Mouse (Mus musculus) embryo, embryonic 11.5 days (tissue): Measurements from ENCODE around the gene Cryl1.

Experiments used
- DNase-seq: peaks from one replicate; pipeline ENCODE4 v3.0.0-alpha.2; 2012; ENCODE audit warnings: low read depth, low spot score

Cryl1 gene

DNA sequence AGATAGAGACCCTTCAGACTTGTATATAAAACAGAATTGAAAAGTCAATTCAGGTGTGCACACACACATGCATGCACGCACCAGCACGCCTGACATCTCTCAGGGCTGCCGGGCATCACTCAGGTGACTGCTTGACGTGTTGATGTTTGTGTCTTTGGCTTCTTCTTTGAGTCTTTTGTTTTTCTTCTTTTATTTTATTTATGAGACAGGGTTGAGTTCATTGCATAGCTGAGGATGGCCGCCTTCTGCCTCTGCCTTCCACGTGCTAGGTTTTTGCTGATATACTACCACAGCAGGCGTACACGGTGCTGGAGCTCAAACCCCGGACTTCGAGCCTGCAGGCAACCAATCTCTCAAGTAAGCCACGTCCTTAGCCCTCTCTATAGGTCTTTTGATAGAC, 163.1 kb downstream of the Cryl1 start:
- DNase-seq = no peak

GRCm38 (mm10) chr14:57234711-57235110, 163.6 kb downstream of the Cryl1 start:
- no peak for DNase-seq

GRCm38 (mm10) chr14:57230264-57231015, 167.9 kb downstream of the Cryl1 start:
- DNase-seq = no peak
